Mouse (Mus musculus): ENCODE measurements around the gene Lsm3.

- TF ChIP-seq CTCF (IDR thresholded peaks at IDR 0.05; ENCODE audit: extremely low read depth, insufficient read depth, low read length) (no peak), POLR2A (IDR thresholded peaks at IDR 0.05; ENCODE audit: extremely low read depth, insufficient read depth, low read length) (no peak)
These were observed 41.1 kb upstream of the Lsm3 start for GRCm38 (mm10) chr6:91474441-91475190.
